Mouse (Mus musculus) heart, embryonic 14.5 days (tissue): Measurements from ENCODE around the gene Atf6b. TPM values are rescaled to one million over a fixed set of nuclear protein-coding genes. Genes with fewer than 3 reads are reported as not detected.

Source experiments
- ATAC-seq: fragments of 200-750 bp; cut with Nextera tagmentation; 2 replicates; pipeline ENCODE4 v1.8.0; 2017; ENCODE audit warnings: low read depth, moderate TSS enrichment; ENCODE audit not compliant: insufficient number of reproducible peaks, insufficient read depth, low FRiP score
- H3K27ac ChIP-seq, 2 experiments: fragments of 200-500 bp in 1 of 2; fragments of 300-500 bp in 1 of 2; sonication (generic) in 1 of 2; replicated peaks in 1 of 2; 2 replicates each; pipeline ENCODE4 v1.5.1; 2012 to 2014; ENCODE audit warnings: low read depth in 2 of 2, low read length in 2 of 2, control low read depth in 1 of 2, mild to moderate bottlenecking in 1 of 2, mixed read lengths in 1 of 2; ENCODE audit not compliant: control insufficient read depth in 1 of 2, insufficient read depth in 1 of 2
- H3K27me3 ChIP-seq: fragments of 300-500 bp; sonication (generic); 2 replicates; pipeline ENCODE4 v1.6.1; 2014; ENCODE audit warnings: mild to moderate bottlenecking, low read length, control low read depth; ENCODE audit not compliant: control insufficient read depth, insufficient read depth
- H3K36me3 ChIP-seq: fragments of 300-500 bp; sonication (generic); 2 replicates; pipeline ENCODE4 v1.6.1; 2014; ENCODE audit warnings: mild to moderate bottlenecking, control low read depth, low read length, mixed read lengths; ENCODE audit not compliant: control insufficient read depth, insufficient read depth
- H3K4me1 ChIP-seq, 2 experiments: fragments of 200-500 bp in 1 of 2; fragments of 300-500 bp in 1 of 2; sonication (generic) in 1 of 2; 2 replicates each; pipeline ENCODE4 v1.6.1; 2012 to 2014; ENCODE audit warnings: low read length in 2 of 2, control low read depth in 1 of 2, mixed read lengths in 1 of 2; ENCODE audit not compliant: control insufficient read depth in 2 of 2, insufficient read depth in 2 of 2
- H3K4me2 ChIP-seq: fragments of 300-500 bp; sonication (generic); 2 replicates; pipeline ENCODE4 v1.6.1; 2014; ENCODE audit warnings: mild to moderate bottlenecking, low read length
- H3K4me3 ChIP-seq, 2 experiments: fragments of 200-500 bp in 1 of 2; fragments of 300-500 bp in 1 of 2; sonication (generic) in 1 of 2; 2 replicates each; pipeline ENCODE4 v1.5.1; 2012 to 2014; ENCODE audit warnings: low read length in 2 of 2, mild to moderate bottlenecking in 2 of 2, control low read depth in 1 of 2, low read depth in 1 of 2, moderate library complexity in 1 of 2; ENCODE audit not compliant: control insufficient read depth in 1 of 2, insufficient read depth in 1 of 2
- H3K9ac ChIP-seq: fragments of 300-500 bp; sonication (generic); 2 replicates; pipeline ENCODE4 v1.6.1; 2014; ENCODE audit warnings: mild to moderate bottlenecking, low read length
- H3K9me3 ChIP-seq: fragments of 300-500 bp; sonication (generic); 2 replicates; pipeline ENCODE4 v1.6.1; 2016; ENCODE audit warnings: low read length, control low read depth; ENCODE audit not compliant: control insufficient read depth
- WGBS: fragments of 180-500 bp; shearing (Covaris S2); extraction: QIAGEN DNeasy Blood & Tissue Kit; methylation state at CpG from one replicate; pipeline ENCODE4 v1.1.7; 2014; 5-methylcytosine and 5-hydroxymethylcytosine counted together
- polyA plus RNA-seq: library from polyadenylated mRNA; unstranded; fragments of >200 nt; fragmentation: Nextera tagmentation; extraction: Ambion mirVana; gene quantifications from 2 replicates; pipeline ENCODE4 v1.2.1, GENCODE M21; 2014

Atf6b gene
- polyA plus RNA-seq, 1 experiment from 2014 or later = 34.3 TPM

DNA sequence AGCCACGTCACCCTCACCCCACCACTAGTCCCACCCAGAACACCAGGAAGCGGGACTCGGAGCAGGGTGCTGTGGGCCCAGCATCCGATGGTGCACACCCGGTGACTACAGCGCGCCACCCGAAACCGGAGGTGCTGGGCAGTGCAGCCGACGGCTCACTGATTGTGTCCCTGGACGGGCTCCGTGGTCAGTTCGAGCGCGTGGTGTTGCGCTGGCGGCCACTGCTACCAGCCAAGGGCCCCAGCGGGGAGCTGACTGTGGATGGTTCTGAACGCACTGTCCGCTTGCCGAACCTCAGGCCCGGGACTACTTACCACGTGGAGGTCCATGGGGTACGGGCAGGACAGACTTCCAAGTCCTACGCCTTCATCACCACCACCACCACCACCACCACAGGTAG, 33.2 kb downstream of the Atf6b start:
- no peaks in the 10 kb centered on the region for H3K36me3 ChIP-seq
- H3K27me3 ChIP-seq = peaks cover 24% of the 10 kb centered on the region
- 76% methylated on average over 19 of the region's 26 CpGs for WGBS
- H3K4me1 ChIP-seq = peaks cover 40 to 43% of the 10 kb centered on the region in 2 experiments
- no peak overlapping the region for H3K9ac ChIP-seq
- no peak overlapping the region for H3K4me3 ChIP-seq
- ATAC-seq = no peak
- H3K27ac ChIP-seq = no peak overlapping the region
- H3K9me3 ChIP-seq = no peaks in the 10 kb centered on the region
- H3K4me2 ChIP-seq = no peak overlapping the region

DNA sequence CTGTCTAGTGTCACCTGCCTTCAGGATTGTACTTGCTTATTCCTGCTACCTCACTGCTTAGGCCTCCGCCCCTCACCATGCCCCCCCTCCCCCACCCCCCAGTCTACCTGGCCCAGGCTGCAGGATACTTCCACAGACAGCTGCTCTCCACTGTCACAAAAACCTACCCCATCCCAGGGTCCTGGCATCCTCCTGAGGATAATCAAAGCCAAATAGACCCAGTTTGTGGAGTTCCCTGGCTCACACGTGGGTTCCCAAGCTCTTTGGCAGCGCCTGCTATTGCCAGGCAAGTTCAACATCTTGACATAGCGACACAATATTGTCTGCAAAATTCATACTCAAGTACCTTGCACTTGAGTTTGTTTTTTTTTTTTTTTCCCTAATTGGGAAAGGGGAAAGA, 33.7 kb downstream of the Atf6b start:
- peaks cover 40 to 43% of the 10 kb centered on the region in 2 experiments; a peak in 3 of 4 replicates for H3K4me1 ChIP-seq

DNA sequence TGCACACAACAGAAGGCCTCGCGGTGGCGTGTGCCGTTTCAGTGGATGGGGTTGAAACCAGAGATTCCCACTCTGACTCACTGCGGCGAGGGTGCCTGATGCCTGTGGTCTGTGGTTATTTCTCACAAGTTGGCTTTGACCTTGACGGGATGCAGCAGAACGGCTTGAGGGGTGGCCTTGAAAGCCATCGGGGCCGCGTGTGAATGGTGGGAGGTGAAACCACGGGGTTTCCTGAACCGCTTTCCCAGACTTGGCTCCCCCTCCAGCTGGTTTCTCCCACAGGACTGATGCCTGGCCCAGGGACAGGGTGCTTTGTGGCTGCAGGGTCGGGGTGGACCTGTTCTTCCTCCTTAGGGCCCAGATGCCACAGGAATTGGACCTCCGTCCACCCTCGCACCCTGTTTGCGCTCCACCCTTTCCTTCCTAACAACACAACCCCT, 34.2 kb downstream of the Atf6b start:
- H3K27ac ChIP-seq = no peak overlapping the region
- WGBS = 65% methylated on average over 17 of the region's 17 CpGs
- no peak for ATAC-seq
- no peaks in the 10 kb centered on the region for H3K36me3 ChIP-seq
- H3K4me1 ChIP-seq = peaks cover 37 to 42% of the 10 kb centered on the region in 2 experiments; a peak in 3 of 4 replicates
- no peak overlapping the region for H3K4me3 ChIP-seq
- peaks cover 24% of the 10 kb centered on the region for H3K27me3 ChIP-seq
- no peak overlapping the region for H3K4me2 ChIP-seq
- H3K9ac ChIP-seq = no peak overlapping the region
- no peaks in the 10 kb centered on the region for H3K9me3 ChIP-seq

More for the DNA sequence above, 33.7 kb downstream of the Atf6b start:
- Histone ChIP-seq H3K27ac (no peak overlapping the region), H3K27me3 (peaks cover 24% of the 10 kb centered on the region), H3K9ac (no peak overlapping the region), H3K4me2 (no peak overlapping the region), H3K9me3 (no peaks in the 10 kb centered on the region), H3K36me3 (no peaks in the 10 kb centered on the region), H3K4me3 (no peak overlapping the region)
- ATAC-seq = no peak
- 85% methylated on average over 3 of the region's 4 CpGs for WGBS

DNA sequence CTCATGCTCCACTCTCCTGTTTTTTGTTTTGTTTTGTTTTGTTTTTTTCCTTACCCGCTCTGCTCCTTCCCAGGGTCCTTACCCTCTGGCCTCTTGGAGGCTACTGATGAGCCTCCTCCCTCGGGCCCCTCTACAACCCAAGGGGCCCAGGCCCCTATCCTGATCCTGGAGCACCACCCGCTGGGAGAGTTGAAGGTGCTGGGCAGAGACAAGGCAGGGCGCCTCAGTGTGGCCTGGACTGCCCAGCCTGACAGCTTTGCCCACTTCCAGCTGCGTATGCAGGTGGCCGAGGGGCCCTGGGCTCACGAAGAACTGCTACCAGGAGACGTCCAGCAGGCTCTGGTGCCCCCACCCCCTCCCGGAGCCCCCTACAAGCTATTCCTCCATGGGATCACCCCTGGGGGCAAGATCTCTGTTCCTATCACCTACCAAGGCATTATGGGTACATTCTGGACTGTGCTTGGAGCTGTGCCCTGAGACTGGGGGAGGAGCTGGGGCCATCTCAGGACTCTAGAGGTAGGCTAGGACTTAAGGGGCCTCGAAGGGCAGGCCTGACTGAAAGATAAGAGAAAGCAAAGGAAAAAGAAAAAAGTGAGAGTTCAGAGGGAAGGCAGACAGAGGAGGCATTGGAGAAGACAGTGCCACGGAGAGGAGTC, 35.1 kb downstream of the Atf6b start:
- no peak overlapping the region for H3K4me2 ChIP-seq

DNA sequence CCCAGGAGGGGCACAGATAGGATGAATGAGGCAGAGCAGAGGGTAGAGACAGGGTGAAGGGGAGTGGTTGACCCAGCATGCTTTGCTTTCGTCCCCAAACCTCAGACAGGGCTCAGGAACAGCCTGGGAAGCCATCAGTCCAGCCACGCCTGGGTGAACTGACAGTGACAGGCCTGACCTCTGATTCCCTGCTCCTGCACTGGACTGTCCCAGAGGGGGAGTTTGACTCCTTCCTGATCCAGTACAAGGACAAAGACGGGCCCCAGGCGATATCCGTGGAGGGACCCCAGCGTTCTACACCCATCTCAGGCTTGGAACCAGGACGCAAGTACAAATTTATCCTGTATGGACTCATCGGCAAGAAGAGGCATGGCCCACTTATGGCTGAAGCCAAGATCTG, 36.2 kb downstream of the Atf6b start:
- WGBS = 75% methylated on average over 8 of the region's 8 CpGs
- no peak overlapping the region for H3K4me3 ChIP-seq
- H3K27ac ChIP-seq = no peak overlapping the region
- no peak overlapping the region for H3K9ac ChIP-seq
- H3K27me3 ChIP-seq = peaks cover 22% of the 10 kb centered on the region
- H3K4me1 ChIP-seq = peaks cover 37 to 39% of the 10 kb centered on the region in 2 experiments; a peak in 3 of 4 replicates
- H3K36me3 ChIP-seq = no peaks in the 10 kb centered on the region
- H3K9me3 ChIP-seq = no peaks in the 10 kb centered on the region
- H3K4me2 ChIP-seq = no peak overlapping the region
- ATAC-seq = no peak

More for the DNA sequence above, 35.1 kb downstream of the Atf6b start:
- Histone ChIP-seq H3K4me3 (no peak overlapping the region), H3K4me1 (peaks cover 37 to 39% of the 10 kb centered on the region in 2 experiments; a peak in 3 of 4 replicates), H3K36me3 (no peaks in the 10 kb centered on the region), H3K27ac (no peak overlapping the region), H3K9me3 (no peaks in the 10 kb centered on the region), H3K27me3 (peaks cover 24% of the 10 kb centered on the region), H3K9ac (peak overlapping the region; percentile 31; the same call in 1 of the 2 replicates)
- ATAC-seq = no peak
- 58% methylated on average over 11 of the region's 11 CpGs for WGBS

DNA sequence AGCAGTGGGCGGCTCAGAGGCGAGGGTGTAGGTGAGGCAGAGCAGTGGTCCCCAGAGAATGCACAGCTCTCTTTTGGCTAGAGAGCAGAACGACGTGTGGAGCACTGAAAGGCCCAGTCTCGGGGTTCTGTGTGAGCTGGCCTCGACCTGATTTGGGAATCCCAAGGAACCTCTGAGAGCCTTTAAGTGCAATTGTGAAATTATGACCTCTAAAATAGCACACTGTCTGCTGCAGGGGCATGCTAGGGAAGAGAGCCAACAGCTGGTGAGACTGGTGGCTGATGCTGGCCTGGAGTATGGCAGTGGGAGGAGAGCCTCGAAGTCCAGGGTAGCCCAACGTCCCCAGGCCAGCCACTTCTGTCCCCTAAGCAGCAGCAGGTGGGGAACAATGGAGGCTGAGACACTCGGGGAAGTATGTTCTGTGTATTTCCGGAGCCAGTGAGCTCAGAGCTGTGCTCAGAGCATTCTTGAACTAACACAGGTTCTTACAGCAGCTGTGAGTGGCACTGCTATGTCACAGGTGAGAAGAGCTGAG, 36.8 kb downstream of the Atf6b start:
- 57% methylated on average over 10 of the region's 10 CpGs for WGBS
- Histone ChIP-seq H3K4me1 (peaks cover 37 to 39% of the 10 kb centered on the region in 2 experiments; a peak in 3 of 4 replicates), H3K4me3 (no peak overlapping the region), H3K36me3 (no peaks in the 10 kb centered on the region), H3K27ac (no peak overlapping the region), H3K9ac (no peak overlapping the region), H3K9me3 (no peaks in the 10 kb centered on the region), H3K4me2 (no peak overlapping the region), H3K27me3 (peaks cover 16% of the 10 kb centered on the region)
- ATAC-seq = no peak

DNA sequence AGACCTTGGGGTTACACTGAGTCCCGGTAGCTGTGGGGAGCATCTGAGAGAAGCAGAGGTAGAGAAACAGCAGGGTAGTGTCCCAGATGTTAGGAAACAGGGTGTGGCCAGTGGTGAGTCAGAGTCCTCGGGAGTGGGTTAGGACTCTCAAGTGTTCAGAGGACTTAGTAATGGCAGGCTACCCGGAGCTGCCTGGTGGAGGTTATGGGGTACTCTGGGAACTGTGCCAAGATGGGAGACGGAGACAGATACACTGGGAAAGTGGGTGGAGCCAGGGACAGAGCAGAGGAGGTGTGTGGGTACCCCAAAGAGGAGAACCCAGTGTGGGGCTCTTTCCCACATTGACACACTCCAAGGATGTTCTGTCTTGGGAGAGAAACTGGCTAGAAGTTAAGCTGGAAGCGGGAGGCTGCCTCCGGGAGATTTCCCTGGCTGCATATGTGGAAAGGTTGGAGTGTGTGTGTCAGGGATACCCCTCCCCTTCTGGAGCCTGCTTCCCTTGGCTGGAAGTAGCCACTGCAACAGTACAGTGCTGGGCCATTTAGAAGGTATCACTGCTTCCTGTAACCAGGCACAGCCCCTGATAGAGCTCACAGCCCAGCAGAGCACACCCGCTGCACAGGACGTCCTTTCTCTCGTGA, 37.4 kb downstream of the Atf6b start:
- no peak overlapping the region for H3K9ac ChIP-seq
- peaks cover 10% of the 10 kb centered on the region for H3K27me3 ChIP-seq
- no peak overlapping the region for H3K4me3 ChIP-seq
- H3K36me3 ChIP-seq = no peaks in the 10 kb centered on the region
- H3K27ac ChIP-seq = peak overlapping the region; percentile 7 to 65; a peak in 3 of 4 replicates
- 31% methylated on average over 9 of the region's 9 CpGs for WGBS
- no peak overlapping the region for H3K4me2 ChIP-seq
- no peaks in the 10 kb centered on the region for H3K9me3 ChIP-seq
- H3K4me1 ChIP-seq = peaks cover 37 to 39% of the 10 kb centered on the region in 2 experiments; a peak in 3 of 4 replicates
- ATAC-seq = no peak
